Mouse (Mus musculus) adrenal gland, postnatal 14 days (tissue): Measurements from ENCODE around the gene Lpcat4. TPM values are rescaled to one million over a fixed set of nuclear protein-coding genes. Genes with fewer than 3 reads are reported as not detected.

Experiments
- DNase-seq: peaks from one replicate; pipeline ENCODE4 v3.0.0; 2021; ENCODE audit warnings: mixed read lengths
- long read RNA-seq, 2 experiments: library from polyadenylated mRNA; stranded (forward); transcript quantifications; one replicate each; pipeline ENCODE4 v2.0.0; 2021
- total RNA-seq: library from RNA; stranded (reverse); gene quantifications from 2 replicates; pipeline ENCODE4 v1.2.3, GENCODE M21; 2021

Gene Lpcat4
- 6.6 and 6.9 TPM in 2 replicates for total RNA-seq
- long read RNA-seq, experiment 1, transcript Lpcat4-201 (14 exons, 2,275 nt): major isoform, 6 of 8 reads
- long read RNA-seq, experiment 1, partial matches to known transcripts: 1 of 8 reads
- long read RNA-seq, experiment 1, other reads (novel, unspliced or antisense): 1 of 8 reads
- long read RNA-seq, experiment 2, partial matches to known transcripts: 2 of 5 reads
- long read RNA-seq, experiment 2, other reads (novel, unspliced or antisense): 1 of 5 reads

DNA sequence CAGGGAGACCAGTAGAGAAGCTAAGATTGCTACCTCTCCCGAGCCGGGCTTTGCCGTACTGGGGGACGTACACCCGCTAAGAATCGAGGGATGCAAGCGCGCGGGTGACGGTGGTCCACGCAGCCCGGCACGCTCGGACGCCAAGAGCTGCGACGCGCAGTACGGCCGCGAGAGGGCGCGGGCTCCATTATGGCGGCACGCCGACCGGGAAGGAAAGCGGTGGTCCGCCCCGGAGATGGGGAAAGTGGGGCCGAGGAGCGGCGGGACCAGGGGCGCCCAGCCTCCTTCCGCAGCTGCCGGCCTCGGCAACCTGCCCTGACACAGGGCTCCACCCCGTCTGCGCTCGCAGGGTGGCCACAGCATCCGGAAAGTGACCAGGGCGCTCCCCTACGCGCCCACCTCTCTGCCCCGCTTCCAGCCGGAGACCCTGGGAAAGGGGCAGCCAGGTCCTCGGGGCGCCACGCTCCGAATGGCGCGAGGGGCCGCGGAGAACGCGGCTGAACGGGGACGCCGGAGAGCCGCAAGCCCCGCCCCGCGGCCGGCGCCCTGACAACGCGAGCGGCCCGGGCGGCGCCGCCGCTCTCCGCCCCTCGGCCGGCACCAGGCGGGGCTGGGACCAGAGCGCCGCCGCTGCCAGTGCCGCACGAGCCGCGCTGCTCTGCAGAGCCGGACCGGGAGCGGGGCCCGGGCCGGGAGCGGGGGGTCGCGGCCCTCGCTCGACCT is at the start of gene Lpcat4:
Gene Lpcat4, plus strand, starts transcription at position 257 of the 723 bp plus-strand sequence.
- DNase-seq: peak; percentile 92

DNA sequence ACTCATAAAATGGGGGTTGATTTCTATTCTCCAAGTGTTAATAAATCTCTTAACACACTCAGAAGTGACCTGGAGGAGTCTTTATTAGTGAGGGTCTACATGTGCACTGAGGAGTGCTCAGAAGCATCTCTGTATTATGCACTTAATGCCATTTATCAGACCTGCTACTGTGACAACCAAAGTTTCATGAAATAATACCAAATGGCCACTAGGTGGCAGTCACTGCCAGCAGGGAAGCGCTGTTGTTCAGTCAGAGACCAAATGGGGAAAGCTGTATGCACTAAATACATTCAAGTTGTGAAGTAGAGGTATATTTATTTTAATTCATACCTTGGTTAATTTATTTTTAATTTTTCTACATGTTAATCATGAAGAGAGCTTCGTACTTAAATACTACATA is 42.4 kb upstream of the Lpcat4 start:
- DNase-seq: peak; percentile 64

DNA sequence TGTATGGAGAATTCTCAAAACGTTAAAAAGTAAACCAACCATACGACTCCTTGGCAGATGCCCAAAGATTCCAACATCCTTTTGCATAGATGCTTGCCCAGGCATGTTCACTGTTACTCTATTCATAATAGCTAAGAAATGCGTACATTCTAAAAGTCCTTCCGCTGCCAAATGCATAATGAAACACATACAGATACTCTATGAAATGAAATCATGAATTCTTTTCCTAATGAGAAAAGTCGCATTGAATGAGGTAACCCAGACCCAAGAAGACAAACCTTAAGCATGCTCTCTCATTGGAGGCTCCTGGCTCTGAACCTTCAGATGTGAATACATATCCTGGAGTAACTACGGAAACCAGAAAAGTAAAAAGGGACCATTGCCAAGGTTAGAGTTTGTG is 36.2 kb upstream of the Lpcat4 start:
- no peak for DNase-seq

DNA sequence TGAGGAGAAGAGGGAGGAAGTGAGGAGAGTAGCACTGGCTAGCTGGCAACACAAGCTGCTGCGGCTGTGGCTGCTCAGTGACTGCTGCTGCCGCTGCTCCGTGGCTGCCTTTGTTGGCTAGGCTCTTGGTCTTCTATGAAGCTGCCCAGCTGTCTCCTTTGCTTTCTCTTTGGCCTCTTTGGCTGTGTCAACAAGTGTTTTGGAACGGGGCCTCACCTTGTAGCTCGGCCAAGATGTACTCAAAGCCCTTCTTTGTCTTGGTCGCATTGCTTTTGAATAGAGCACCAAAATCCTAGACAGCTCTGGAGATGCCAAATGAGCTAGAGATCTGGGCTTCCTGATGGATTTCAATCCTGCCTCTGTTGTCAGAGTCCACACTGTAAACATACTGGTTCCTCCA is 29.1 kb upstream of the Lpcat4 start:
- peak; percentile 19 for DNase-seq

DNA sequence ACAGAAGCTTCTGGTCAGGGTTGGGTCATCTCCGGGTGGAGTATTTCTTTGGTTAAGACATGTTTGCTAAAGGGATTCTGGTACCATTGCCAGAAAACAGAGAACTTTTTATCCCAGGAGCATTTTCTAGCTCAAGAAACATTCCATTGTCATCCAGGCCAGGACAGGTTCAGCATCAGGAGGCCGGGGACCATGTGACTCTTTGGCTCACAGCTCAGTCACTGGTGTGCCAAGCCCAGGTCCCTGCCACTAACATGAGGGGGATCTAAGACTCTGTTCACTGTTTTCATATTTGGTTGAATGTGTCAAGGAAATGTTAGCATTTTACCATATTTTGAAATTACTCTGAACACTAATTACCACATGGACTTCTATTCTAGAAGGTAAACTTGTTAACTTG is 28.6 kb upstream of the Lpcat4 start:
- DNase-seq: no peak

DNA sequence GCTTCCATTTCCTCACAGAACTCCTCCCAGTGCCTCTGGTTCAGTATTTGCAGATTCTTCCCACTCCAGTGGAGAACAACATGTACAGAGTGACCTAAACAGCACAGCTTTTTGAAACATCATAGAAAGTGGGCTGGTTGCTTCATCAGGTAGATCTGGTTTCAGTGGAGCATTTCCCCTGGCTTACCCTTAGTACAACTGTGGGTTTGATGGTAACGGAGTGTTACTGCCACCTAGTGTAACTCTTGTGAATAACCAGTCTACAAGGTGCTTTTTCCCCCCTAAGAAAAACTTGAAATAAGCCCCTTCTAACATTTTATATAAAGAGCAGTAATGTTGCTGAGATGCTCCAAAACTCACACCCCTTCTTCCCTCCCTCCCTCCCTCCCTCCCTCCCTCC is 23.3 kb upstream of the Lpcat4 start:
- peak; percentile 9 for DNase-seq

DNA sequence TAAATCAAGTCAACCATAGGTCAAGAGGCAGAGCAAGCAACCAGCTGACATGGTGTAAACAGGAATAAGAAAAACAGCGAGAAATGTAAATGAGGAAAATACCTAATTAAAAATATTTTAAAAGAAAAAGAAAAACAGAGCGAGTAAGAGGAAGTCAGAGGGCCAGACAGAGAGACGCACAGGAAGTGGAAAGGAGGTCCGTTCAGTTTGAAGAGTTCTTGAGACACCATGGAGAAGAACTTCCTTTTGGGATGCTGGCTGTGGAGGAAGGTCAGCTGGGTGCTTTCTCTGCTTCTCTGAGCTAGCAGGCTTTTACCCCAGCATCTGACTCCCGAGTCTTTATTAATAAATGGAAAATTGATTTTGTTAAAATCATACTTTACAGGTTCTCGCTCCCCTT is 21.7 kb upstream of the Lpcat4 start:
- no peak for DNase-seq

DNA sequence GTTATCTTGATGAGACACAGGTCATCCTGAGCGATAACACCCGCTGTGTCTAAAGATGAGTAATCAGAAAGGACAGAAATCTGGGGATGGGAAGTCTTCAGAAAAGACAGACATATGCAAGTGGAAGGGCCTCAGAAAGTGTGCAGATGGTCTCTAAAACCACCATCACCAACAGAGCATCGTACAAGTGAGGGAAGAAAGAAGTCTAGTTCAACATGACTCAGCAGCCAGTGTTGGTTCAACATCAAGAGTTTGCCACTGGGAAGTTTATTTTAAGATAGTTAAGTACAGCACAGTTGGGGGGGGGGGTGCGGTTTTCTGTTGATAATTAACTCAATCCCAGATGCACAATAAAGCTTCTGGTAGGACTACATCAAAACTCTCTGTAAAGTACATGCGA is 18.4 kb upstream of the Lpcat4 start:
- no peak for DNase-seq

DNA sequence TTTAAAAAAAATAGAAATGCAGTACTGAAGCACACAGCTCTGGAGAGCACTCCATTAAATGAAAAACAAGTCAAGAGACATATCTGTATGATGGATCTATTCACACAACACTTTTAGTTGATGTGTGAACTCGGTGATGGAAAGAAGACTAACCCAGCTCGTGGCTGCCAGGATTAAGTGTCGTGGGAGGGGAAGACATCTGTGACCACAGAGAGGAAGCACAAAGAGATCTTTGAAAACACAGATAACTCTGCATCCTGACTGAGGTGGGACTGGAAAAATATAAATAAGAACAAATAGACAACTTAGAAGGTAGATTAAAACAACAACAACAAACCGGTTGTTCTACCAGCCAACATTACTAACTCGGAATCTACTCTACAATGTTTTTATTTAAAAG is 16.7 kb upstream of the Lpcat4 start:
- no peak for DNase-seq

DNA sequence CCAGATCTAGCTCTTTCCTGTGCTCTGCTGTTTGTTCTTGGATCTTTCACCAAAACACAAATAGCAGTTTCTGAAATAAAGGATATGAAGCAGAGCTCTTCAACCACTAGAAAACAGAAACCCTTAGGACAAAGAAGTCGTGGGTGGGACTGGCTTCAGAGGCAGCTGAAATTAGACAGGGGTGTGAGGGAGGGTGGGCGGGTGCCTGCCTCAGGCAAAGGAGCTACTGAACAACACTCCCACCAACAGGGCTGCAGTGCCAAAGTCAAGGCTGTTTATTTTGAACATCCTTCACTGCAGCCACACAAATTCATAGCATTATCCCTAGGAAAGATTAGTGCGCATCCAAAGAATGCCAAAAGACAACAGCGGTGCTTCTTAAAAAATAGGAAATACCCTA is 14.9 kb upstream of the Lpcat4 start:
- DNase-seq: no peak

DNA sequence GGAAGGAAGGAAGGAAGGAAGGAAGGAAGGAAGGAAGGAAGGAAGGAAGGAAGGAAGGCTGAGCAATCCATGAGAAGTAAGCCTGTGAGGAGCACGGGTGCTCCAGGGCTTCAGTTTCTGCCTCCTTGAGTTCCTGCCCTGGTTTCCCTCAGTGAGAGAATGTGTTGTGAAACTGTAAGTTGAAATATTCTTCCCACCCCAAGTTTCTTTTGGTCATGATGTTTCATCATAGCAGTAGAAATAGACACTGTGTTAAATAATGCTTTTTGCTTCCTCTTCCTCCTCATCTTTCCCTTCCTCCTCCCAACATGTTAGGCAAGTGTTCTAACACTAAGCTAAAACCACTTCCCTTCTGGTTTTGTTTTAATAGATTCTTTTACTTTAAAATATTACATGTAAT is 6.6 kb upstream of the Lpcat4 start:
- DNase-seq: no peak

DNA sequence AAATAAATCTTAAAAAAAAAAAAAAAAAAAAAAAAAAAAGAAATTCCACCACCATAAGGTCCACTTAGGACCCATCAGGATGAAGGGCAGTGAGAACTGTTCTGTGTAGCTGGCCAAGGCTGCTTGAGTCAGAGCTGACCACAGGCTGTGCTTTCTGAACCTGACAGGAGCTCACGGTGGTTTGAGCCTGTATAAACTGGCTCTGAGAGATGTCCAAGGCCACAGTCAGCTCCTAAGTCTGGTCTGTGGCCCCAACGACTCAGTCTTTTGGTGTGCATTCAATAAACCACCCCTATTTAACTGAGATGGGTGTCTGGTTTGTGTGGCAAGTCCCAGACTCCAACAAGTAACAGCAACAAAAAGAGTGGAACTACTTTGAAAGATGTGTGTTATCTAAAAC is 2.6 kb upstream of the Lpcat4 start:
- DNase-seq: no peak

DNA sequence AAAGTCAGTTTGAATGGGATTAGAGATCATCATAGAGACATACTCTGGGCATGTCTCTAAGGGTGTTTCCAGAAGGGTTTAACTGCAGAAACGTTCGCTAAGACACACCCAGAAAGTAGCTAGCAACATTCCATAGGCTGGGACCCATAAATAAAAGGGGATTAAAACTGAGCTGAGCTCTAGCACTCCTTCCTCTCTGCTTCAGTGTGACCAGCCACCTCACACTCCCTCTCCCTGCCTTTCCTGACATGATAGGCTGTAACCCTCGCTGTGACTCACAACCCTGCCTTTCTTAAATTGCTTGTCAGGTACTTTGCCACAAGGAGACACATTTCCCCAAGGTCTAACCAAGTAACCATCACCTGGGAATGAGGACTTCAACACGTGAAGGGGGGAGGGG is 1.3 kb upstream of the Lpcat4 start:
- no peak for DNase-seq

DNA sequence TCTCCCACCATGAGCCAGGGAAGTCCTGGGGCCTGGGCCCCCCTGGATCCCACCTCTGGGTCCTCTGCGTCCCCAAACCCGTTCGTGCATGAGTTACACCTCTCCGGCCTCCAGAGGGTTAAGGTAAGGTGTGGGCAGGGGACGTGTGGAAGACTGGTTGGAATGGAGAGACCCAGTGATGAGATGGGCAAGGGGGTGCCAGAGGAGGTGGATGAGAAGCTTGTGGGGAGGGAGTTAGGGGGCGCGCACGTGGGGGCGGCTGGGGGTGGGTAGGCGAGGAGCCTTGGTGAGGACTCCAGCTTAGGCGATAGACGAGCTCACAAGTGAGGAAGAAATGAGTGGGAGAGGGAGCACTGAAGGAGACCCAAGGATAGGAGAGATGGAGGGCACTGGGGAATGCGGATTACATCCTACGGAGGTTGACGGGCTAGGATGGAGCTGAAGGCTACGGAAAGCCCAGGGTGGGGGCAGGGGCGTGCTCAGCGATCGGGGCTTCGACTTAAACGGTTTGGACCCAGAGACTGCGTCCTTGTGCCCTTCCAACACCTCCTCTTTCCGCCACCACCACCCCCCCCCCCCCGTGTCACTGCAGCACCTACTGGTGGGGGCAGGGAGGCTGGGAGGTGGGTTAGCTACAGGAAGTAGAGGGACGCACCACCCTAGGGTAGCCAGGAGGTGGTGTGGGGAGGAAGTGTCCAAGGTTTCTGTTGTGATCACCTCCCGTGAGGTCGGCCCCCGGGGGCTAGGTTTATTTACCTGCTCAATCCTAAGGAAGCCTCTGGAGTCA is 860 bp downstream of the Lpcat4 start:
- DNase-seq: peak; percentile 30

DNA sequence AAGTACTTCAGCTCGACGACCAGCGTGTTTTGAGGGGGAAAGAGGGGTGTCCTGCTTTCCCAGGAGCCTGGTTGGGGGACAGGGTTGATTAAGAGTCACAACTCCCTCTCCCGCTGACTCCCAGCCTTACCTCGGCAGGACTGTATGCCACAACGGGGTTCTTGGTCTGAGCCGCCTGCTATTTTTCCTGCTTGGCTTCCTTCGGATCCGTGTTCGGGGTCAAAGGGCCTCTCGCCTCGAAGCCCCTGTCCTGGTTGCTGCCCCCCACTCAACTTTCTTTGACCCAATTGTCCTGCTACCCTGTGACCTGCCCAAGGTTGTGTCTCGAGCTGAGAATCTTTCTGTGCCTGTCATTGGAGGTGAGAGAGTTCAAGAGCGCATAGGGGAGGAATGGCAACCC is 2.5 kb downstream of the Lpcat4 start:
- no peak for DNase-seq

DNA sequence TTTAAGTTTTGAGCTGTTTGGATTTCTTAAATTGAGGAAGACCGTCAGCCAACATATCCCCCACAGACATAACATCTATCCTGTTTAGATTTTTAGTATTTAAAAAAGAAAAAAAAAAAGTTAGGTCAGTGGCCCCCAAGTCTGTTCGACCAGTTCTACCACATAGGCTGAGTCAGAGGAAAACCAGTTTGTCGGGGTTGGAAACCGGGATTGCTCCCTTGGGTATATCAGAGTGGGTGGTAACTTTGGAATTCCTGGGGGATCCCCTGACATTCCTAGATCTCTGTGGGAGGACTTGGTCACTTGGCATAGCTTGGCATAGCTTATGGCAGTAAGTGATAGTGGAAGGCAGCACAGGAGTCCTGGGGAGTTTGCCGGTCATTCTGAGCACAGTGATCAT is 6.0 kb downstream of the Lpcat4 start:
- DNase-seq: no peak

DNA sequence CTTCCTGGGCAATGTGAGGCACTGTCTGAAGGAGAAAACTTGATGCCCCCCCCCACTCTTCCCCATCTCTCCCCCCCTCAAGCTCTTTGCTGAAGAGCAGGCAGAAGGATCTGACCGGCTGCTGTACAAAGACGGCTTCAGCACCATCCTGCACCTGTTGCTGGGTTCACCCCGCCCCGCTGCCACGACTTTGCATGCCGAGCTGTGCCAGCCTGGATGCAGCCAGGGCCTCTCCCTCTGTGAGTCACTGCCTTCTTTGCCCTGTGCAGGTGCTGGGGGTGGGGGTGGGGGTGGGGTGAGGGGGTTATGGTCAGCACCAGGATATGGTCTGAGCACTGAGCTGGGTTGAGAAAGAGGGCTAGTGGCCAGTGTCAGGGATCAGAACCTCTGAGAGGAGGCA is 6.9 kb downstream of the Lpcat4 start:
- DNase-seq: no peak

DNA sequence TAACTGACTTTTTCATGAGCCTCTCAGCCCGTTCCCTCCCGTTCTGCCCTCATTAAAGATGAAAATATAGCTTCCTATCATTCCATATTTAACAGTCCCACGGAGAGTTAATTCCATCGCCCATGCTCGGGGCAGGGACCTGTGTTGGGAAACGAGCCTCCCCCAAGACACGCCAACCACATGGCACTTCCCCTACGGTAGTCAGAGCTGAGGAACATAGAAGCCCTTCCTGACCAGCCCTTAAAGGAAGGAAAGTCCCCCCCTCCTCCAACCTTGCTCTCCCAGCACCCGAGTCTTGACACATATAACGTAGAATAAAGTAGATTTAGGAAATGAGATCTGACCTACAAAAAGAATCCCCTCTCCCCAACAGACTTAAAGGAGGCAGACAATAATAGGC is 8.1 kb downstream of the Lpcat4 start:
- no peak for DNase-seq

DNA sequence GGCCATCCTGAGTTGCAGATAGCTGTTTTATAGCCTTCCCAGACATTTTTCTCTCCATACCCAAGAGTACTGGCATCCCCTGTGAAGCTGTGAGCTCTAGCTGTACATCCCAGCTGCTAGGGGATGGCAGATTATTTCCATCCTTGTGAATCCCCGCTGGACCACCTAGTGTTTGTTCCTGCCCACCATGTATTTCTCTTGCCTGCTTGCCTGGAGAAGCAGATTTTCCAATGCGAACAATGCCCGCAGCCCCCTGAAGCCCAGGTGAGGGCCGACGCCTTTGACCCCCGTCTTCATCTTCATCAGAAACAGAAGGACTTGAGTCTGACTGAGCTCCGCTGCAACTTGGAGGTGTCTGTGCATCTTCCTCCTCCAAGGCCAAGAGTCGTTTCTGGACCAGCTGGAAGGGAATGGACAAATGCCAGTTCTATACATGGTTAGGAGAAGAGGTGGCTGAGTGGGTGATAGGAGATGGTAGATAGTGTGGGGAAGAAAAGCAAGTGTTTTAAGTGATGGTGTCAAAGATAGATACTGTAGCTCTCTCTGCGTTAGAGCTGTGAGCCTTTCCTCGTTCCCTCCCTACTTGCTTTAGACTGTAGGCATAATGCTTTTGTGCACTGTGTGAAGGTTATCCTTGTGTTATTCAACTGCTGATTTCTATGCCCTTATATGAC is 10.6 kb downstream of the Lpcat4 start:
- no peak for DNase-seq

DNA sequence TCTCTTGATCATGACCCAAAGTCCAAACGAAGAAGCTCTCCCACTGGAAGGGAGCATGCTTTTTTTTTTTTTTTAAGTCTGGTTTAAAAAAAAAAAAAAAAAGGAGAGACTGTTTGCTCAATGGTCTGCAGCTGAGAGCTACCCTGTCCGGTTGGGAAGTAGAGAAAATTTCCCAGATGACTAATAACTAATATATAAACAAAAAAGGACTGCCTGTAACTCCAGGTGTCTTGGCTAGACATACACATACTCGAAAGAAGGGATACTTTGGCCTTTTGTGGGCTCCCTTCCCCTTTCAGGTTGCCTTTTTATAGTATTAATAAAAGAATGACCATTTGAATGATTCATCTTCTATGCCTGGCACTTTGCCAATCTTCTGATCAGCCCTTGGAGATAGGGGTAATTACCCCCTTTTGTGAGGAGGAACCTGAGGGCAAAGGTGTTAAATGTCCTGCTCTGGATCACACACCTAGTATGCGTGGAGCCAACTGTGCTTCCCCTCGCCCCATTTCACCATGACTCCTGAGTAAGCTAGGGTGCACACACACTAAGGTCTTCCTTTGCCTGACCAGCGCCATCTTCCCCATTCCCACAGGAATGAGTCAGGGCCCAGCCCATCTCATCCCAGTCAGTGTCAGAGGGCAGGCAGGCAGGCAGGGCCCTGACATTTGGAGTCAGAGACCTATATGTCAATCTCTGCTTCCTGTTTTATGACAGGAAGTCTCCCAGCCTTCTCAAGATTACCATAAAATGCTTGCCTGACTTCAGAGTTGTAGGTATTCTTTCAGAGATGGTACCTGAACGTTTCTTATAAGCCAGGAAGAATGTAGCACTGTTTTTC is 15.6 kb downstream of the Lpcat4 start:
- DNase-seq: peak; percentile 57

DNA sequence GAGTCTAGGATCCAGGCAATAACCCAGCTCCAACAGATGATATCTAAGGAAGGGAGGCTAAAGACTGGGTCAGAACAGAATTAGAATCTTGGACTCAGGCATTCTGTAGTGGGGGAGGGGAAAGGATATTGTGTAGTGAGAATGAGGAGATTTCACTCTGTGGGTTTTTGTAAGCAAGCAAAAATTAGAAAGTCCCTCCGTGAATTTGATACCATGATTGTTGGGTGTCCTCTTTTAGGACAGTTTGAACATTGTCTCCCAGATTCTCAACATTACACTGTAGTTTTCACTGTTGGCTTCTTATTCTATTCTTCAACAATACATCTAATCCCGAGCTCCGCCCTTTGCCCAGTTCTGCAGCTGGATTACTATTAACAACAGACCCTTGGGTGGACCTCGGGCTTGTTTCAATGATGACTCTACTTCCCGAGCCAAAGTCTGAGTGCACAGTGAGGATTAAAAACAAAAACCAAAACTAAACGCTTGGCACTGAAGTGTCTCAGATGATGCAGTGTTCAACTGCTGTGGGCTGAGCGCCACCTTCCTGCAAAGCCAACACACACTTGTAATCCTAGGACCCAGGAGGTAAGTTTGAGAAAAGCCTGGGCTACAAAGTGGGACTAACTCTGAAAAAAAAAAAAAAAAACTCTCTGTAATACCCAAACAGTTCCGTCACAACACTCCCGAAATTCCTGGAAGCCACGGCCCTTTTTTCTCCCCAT is 20.1 kb downstream of the Lpcat4 start, which contains the start of gene Nutm1:
Gene Nutm1, minus strand, starts transcription at position 51 of the 722 bp plus-strand sequence.
- no peak for DNase-seq
